Mouse (Mus musculus): Measurements from ENCODE around the gene Mpnd.
A peak's percentile ranks its signal among the peaks of the same experiment; 100 is the strongest.
"Not testable (repeated sequence)": the region's sequence is repeated elsewhere in the genome, so short reads cannot be mapped to it uniquely, and the experiment has no call there.

The Mpnd gene

GRCm38 (mm10) chr17:56038583-56039261, 33.2 kb downstream of the Mpnd start:
- no peak for DNase-seq (ENCODE audit: low spot score)

- no peak for DNase-seq (ENCODE audit: low spot score)
Observed at GRCm38 (mm10) chr17:56039345-56039744, 33.8 kb downstream of the Mpnd start.

GRCm38 (mm10) chr17:56040030-56040856, 34.7 kb downstream of the Mpnd start, which contains the start of gene Chaf1a:
Gene Chaf1a (plus strand): TSS chr17:56040439.
- DNase-seq (ENCODE audit: low spot score) = peak; percentile 98

GRCm38 (mm10) chr17:56040857-56041163, 35.3 kb downstream of the Mpnd start:
- DNase-seq (ENCODE audit: low spot score) = no peak

GRCm38 (mm10) chr17:56051369-56051768, 45.9 kb downstream of the Mpnd start:
- no peak for DNase-seq (ENCODE audit: low spot score)

GRCm38 (mm10) chr17:56054938-56055337, 49.4 kb downstream of the Mpnd start:
- DNase-seq (ENCODE audit: low spot score) = no peak

- DNase-seq (ENCODE audit: low spot score) = no peak
Observed at GRCm38 (mm10) chr17:56055945-56056678, 50.6 kb downstream of the Mpnd start.

GRCm38 (mm10) chr17:56057381-56058120, 52.0 kb downstream of the Mpnd start:
- DNase-seq (ENCODE audit: low spot score) = no peak

- no peak for DNase-seq (ENCODE audit: low spot score)
Observed at GRCm38 (mm10) chr17:56062081-56062480, 56.6 kb downstream of the Mpnd start.

GRCm38 (mm10) chr17:56065715-56066114, 60.2 kb downstream of the Mpnd start:
- DNase-seq (ENCODE audit: low spot score) = not testable (repeated sequence)

Measured in testis, postnatal 14 days (tissue).